Mouse (Mus musculus) bone marrow, adult 2 months (tissue): ENCODE measurements around the gene Evpl.

Experiments
- CTCF ChIP-seq: fragments of 200-500 bp; IDR thresholded peaks from 2 replicates; pipeline ENCODE4 v1.5.1; 2011; ENCODE audit warnings: low read length, control low read depth; ENCODE audit not compliant: control insufficient read depth, insufficient read depth
- POLR2A ChIP-seq: fragments of 200-500 bp; IDR thresholded peaks from 2 replicates; pipeline ENCODE4 v1.6.1; 2011; ENCODE audit warnings: low read depth, mild to moderate bottlenecking, control low read depth, low read length, borderline replicate concordance; ENCODE audit not compliant: control insufficient read depth

DNA sequence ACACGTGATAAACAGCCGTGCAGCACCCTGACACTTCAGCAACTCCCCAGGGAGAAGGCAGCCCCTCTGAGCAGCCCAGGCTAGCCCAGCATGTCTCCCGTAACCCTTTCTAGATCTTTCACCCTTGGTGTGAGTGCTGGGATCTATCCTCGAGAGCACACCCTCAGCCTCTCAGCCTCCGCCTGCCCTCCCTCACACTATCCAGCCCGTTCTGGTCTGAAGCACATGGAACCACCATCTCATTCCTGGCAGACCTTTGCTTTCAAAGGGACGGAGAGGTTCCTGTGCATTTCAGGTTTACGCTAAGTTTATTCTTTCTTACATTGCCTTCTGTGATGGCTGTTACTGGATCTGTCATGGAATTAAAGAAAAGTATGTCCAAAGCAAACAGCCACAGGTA, 6.7 kb upstream of the Evpl start:
- no peak for TF ChIP-seq CTCF
- no peak for TF ChIP-seq POLR2A
